Mouse (Mus musculus) ES-E14 (cell line): Measurements from ENCODE around the gene Ybx2.

ENCODE experiments used
- CHD2 ChIP-seq: IDR thresholded peaks from 2 replicates; pipeline ENCODE4 v1.6.1; 2014; ENCODE audit warnings: mild to moderate bottlenecking, low read depth, low read length, inconsistent platforms
- MAFK ChIP-seq: IDR thresholded peaks from 2 replicates; pipeline ENCODE4 v1.6.1; 2014; ENCODE audit warnings: mild to moderate bottlenecking, low read depth, low read length, inconsistent platforms; ENCODE audit not compliant: insufficient read depth

DNA sequence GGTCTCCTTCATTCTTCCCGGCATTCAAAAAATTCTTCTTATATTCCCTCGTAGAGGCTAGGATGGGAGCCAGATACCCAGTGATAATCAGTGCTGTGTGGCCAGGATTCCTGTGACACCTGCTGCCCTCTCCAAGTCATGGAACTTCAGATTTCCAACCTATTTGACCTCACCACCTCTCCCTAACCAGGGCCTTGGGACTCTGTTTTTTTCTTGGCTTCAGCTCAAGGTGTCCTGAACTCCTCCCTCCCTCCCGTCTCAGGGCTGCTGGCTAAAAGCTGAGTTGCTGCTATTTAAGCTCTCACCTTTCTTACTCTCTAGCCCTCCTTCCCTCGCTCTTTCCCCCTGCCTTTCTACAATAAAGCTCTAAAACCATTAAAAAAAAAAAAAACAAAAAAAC is 35.7 kb upstream of the Ybx2 start:
- no peak for TF ChIP-seq MAFK
- no peak for TF ChIP-seq CHD2
